Mouse (Mus musculus) lung, postnatal 10 days (tissue): ENCODE data around the gene Kcnq2.

Experiments used
- DNase-seq: peaks from one replicate; pipeline ENCODE4 v3.0.0; 2021

Kcnq2 gene

GRCm38 (mm10) chr2:181101626-181102025 lies 33.5 kb downstream of the Kcnq2 start:
- DNase-seq: no peak

- no peak for DNase-seq
These were observed 35.0 kb downstream of the Kcnq2 start for GRCm38 (mm10) chr2:181100087-181100486.

- DNase-seq: no peak
These were observed 45.0 kb downstream of the Kcnq2 start for GRCm38 (mm10) chr2:181090123-181090522.

- no peak for DNase-seq
These were observed 50.1 kb downstream of the Kcnq2 start for GRCm38 (mm10) chr2:181084997-181085396.

GRCm38 (mm10) chr2:181083945-181084344 lies 51.2 kb downstream of the Kcnq2 start:
- DNase-seq: no peak

- DNase-seq: peak; percentile 22
These were observed 54.2 kb downstream of the Kcnq2 start for GRCm38 (mm10) chr2:181080886-181081285.

- no peak for DNase-seq
These were observed 55.6 kb downstream of the Kcnq2 start for GRCm38 (mm10) chr2:181079518-181079917.

GRCm38 (mm10) chr2:181078908-181079307 lies 56.2 kb downstream of the Kcnq2 start:
- DNase-seq: no peak

GRCm38 (mm10) chr2:181075501-181075900 lies 59.6 kb downstream of the Kcnq2 start:
- DNase-seq: no peak

- no peak for DNase-seq
These were observed 62.7 kb downstream of the Kcnq2 start for GRCm38 (mm10) chr2:181072403-181072714.

GRCm38 (mm10) chr2:181071706-181072402 lies 63.2 kb downstream of the Kcnq2 start:
- peak; percentile 81 for DNase-seq

- DNase-seq: no peak
These were observed 65.0 kb downstream of the Kcnq2 start for GRCm38 (mm10) chr2:181070136-181070535.

- no peak for DNase-seq
These were observed 66.6 kb downstream of the Kcnq2 start for GRCm38 (mm10) chr2:181068499-181068898.

GRCm38 (mm10) chr2:181065827-181066226 lies 69.3 kb downstream of the Kcnq2 start:
- DNase-seq: no peak

GRCm38 (mm10) chr2:181060127-181060526 lies 75.0 kb downstream of the Kcnq2 start:
- DNase-seq: peak; percentile 75

GRCm38 (mm10) chr2:181058193-181058592 lies 76.9 kb downstream of the Kcnq2 start:
- no peak for DNase-seq

GRCm38 (mm10) chr2:181057341-181057740 lies 77.8 kb downstream of the Kcnq2 start:
- no peak for DNase-seq

GRCm38 (mm10) chr2:181052171-181052570 lies 82.9 kb downstream of the Kcnq2 start:
- DNase-seq: no peak

GRCm38 (mm10) chr2:181048986-181049385 lies 86.1 kb downstream of the Kcnq2 start:
- DNase-seq: no peak

GRCm38 (mm10) chr2:181048252-181048945 lies 86.7 kb downstream of the Kcnq2 start:
- no peak for DNase-seq

- no peak for DNase-seq
These were observed 91.1 kb downstream of the Kcnq2 start for GRCm38 (mm10) chr2:181044001-181044400.

GRCm38 (mm10) chr2:181043437-181043836 lies 91.7 kb downstream of the Kcnq2 start, which contains the start of gene Chrna4:
Chrna4 (minus strand) TSS chr2:181043546.
- peak; percentile 42 for DNase-seq

- no peak for DNase-seq
These were observed 92.7 kb downstream of the Kcnq2 start for GRCm38 (mm10) chr2:181042376-181042775.

- DNase-seq: no peak
These were observed 93.2 kb downstream of the Kcnq2 start for GRCm38 (mm10) chr2:181041941-181042340.

GRCm38 (mm10) chr2:181039356-181039680 lies 95.8 kb downstream of the Kcnq2 start:
- DNase-seq: no peak
